9 mouse cellular contexts compared by ENCODE assay signal in the genomic region with DNA sequence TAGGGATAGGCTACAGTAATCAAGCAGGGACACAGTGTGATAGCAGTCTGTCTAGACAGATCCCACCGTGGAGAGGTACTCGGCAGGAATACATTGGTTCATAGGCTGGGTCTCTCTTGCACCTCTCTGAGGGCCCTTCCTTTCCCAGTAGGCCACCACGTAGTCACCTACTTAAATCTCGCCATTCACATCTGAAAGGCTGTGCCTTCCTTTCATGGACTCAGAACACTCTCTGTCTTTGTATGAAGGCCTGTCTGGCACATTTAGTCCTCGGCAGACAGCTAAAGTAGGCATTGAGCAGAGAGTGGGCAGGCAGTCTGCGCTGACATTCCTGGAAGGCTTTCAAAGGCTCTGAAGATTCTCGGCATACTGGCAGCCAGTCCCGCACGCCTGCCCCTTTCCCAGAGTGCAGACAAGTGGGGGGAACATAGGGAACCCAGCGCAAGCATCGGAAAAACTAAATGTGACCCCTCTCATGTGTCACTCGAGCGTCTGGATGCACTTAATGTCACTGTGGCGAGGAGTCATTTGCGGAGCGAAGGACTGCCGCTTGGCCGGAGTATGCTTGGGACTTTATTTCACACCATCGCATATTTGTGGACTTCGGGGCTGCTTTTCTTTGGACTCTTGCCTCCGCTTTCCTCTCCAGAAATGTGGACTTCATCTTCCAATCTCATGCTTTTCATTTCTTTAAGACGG.
DNase-seq lines count a peak whose midpoint lies in the region; ATAC-seq and TF ChIP-seq lines count a peak whose summit lies in the region.
"Had no signal": no experiment of that assay in that cellular context is flagged by ENCODE, and none has a peak within 500 bp of the region (broad histone marks: within the 10 kb centered on the region; RNA-seq: fewer than 3 reads in every experiment).

No protein-coding gene starts in this region.

- H3K9ac ChIP-seq in liver, postnatal 0 days (replicated peaks): no peak overlapping the region

- H3K4me2 ChIP-seq in liver, postnatal 0 days (ENCODE audit: low read depth, low read length): no peak overlapping the region

- no peak for TF ChIP-seq EP300 in liver, postnatal 0 days (IDR thresholded peaks at IDR 0.05; ENCODE audit: low read depth)

- TF ChIP-seq CTCF in gastrocnemius, adult 2 months (IDR thresholded peaks at IDR 0.05): no peak
- no peak for TF ChIP-seq CTCF in layer of hippocampus, adult 2 months (conservative IDR thresholded peaks at IDR 0.05)
- TF ChIP-seq CTCF in liver, postnatal 0 days (IDR thresholded peaks at IDR 0.05; ENCODE audit: low read depth): no peak

- no peaks in the 10 kb centered on the region for H3K27me3 ChIP-seq in liver, postnatal 0 days (ENCODE audit: insufficient read depth, low read length)

- peaks cover 20% of the 10 kb centered on the region for H3K36me3 ChIP-seq in liver, postnatal 0 days (replicated peaks; ENCODE audit: insufficient read depth, low read length)
- H3K36me3 ChIP-seq: G1E had no signal

- intact Hi-C loops in gastrocnemius, adult 2 months (cut with DNase I): loop anchor here (2.0 to 5.0 kb wide), 2 partner anchors 19 to 33 kb away; no protein-coding TSS in a partner anchor
- intact Hi-C loops in heart, postnatal 10 days (cut with DNase I): no loop called here

- peaks cover 38% of the 10 kb centered on the region for H3K4me1 ChIP-seq in liver, postnatal 0 days (ENCODE audit: insufficient read depth)

- peak overlapping the region; percentile 78 for H3K27ac ChIP-seq in gastrocnemius, adult 2 months
- peak overlapping the region; percentile 68 for H3K27ac ChIP-seq in layer of hippocampus, adult 2 months
- no peak overlapping the region for H3K27ac ChIP-seq in liver, postnatal 0 days (ENCODE audit: low read depth)

- H3K4me3 ChIP-seq in gastrocnemius, adult 2 months: peak overlapping the region; percentile 45
- peak overlapping the region; percentile 31; the same call in 1 of the 2 replicates for H3K4me3 ChIP-seq in layer of hippocampus, adult 2 months
- H3K4me3 ChIP-seq in liver, postnatal 0 days (ENCODE audit: low read depth, low read length): no peak overlapping the region

- no peaks in the 10 kb centered on the region for H3K9me3 ChIP-seq in liver, postnatal 0 days (ENCODE audit: low read length)
- H3K9me3 ChIP-seq: G1E had no signal

- peak; percentile 63 for DNase-seq in gastrocnemius, adult 2 months
- no peak for DNase-seq in gastrocnemius, postnatal 4 days (ENCODE audit: low spot score in 2 of 2)
- DNase-seq in fibroblast of lung, adult 2 months (ENCODE audit: low read depth): peak; percentile 87
- DNase-seq in heart, postnatal 10 days: peak; percentile 73 to 82
- peak; percentile 31 to 78 for DNase-seq in layer of hippocampus, adult 2 months (ENCODE audit: low spot score in 2 of 2)
- DNase-seq in lung, postnatal 36 days: peak; percentile 59
- no peak for DNase-seq in liver, postnatal 0 days
- no peak for DNase-seq in urinary bladder, adult 2 months (ENCODE audit: low spot score)

- no peak for ATAC-seq in liver, postnatal 0 days

- 89% methylated on average over 22 of the region's 22 CpGs for WGBS in liver, postnatal 0 days (ENCODE audit: insufficient replicate concordance)

Comparison
In these comparisons a context has a peak if more than half of its experiments do, and no peak if none do; other contexts are left out.
1. DNase-seq: peak in gastrocnemius, adult 2 months (single experiment), fibroblast of lung, adult 2 months (single experiment), heart, postnatal 10 days (2 of 2), layer of hippocampus, adult 2 months (2 of 2) and lung, postnatal 36 days (single experiment); none in gastrocnemius, postnatal 4 days (0 of 2), liver, postnatal 0 days (single experiment) and urinary bladder, adult 2 months (single experiment).